Mouse (Mus musculus) adrenal gland, postnatal 36 days (tissue): Measurements from ENCODE around the gene Pus7l. TPM values are rescaled to one million over a fixed set of nuclear protein-coding genes. Genes with fewer than 3 reads are reported as not detected.
A peak's percentile ranks its signal among the peaks of the same experiment; 100 is the strongest.
"Not testable (repeated sequence)": the region's sequence is repeated elsewhere in the genome, so short reads cannot be mapped to it uniquely, and the experiment has no call there.

Experiments used
- DNase-seq, 2 experiments: peaks; one replicate each; pipeline ENCODE4 v3.0.0; 2021; ENCODE audit warnings: mixed read lengths in 1 of 2
- total RNA-seq, 2 experiments: library from RNA; stranded (reverse); gene quantifications; 2 replicates each; pipeline ENCODE4 v1.2.3; 2021

Pus7l gene
- total RNA-seq, 2 experiments from 2014 or later, result 4.2 to 4.5 TPM

GRCm38 (mm10) chr15:94542567-94543408, 559 bp downstream of the Pus7l start:
- no peak for DNase-seq

- DNase-seq, result no peak
Measured at GRCm38 (mm10) chr15:94539296-94539695, 4.1 kb downstream of the Pus7l start.

- no peak for DNase-seq
Measured at GRCm38 (mm10) chr15:94535521-94535920, 7.8 kb downstream of the Pus7l start.

GRCm38 (mm10) chr15:94532956-94533355, 10.4 kb downstream of the Pus7l start:
- no peak for DNase-seq

- no peak for DNase-seq
Measured at GRCm38 (mm10) chr15:94532306-94532705, 11.0 kb downstream of the Pus7l start.

GRCm38 (mm10) chr15:94530519-94530918, 12.8 kb downstream of the Pus7l start:
- no peak for DNase-seq

- peak in 1 of 2 experiments; percentile 12 for DNase-seq
Measured at GRCm38 (mm10) chr15:94524956-94525355, 18.4 kb downstream of the Pus7l start.

- DNase-seq, result peak; percentile 25 to 45
Measured at GRCm38 (mm10) chr15:94523251-94523650, 20.1 kb downstream of the Pus7l start.

GRCm38 (mm10) chr15:94520959-94521358, 22.4 kb downstream of the Pus7l start:
- no peak for DNase-seq

GRCm38 (mm10) chr15:94520205-94520900, 23.0 kb downstream of the Pus7l start:
- DNase-seq, result peak in 1 of 2 experiments; percentile 22

GRCm38 (mm10) chr15:94517913-94518491, 25.3 kb downstream of the Pus7l start:
- no peak for DNase-seq

GRCm38 (mm10) chr15:94503451-94504215, 39.7 kb downstream of the Pus7l start:
- no peak for DNase-seq

GRCm38 (mm10) chr15:94499260-94499659, 44.1 kb downstream of the Pus7l start:
- no peak for DNase-seq

- DNase-seq, result no peak
Measured at GRCm38 (mm10) chr15:94495936-94496335, 47.4 kb downstream of the Pus7l start.

GRCm38 (mm10) chr15:94494445-94494844, 48.9 kb downstream of the Pus7l start:
- no peak for DNase-seq

- no peak for DNase-seq
Measured at GRCm38 (mm10) chr15:94489433-94489832, 53.9 kb downstream of the Pus7l start.

GRCm38 (mm10) chr15:94488028-94488427, 55.3 kb downstream of the Pus7l start:
- not testable (repeated sequence) for DNase-seq

- no peak for DNase-seq
Measured at GRCm38 (mm10) chr15:94482555-94482954, 60.8 kb downstream of the Pus7l start.

GRCm38 (mm10) chr15:94480792-94481191, 62.6 kb downstream of the Pus7l start:
- DNase-seq, result no peak

- DNase-seq, result no peak
Measured at GRCm38 (mm10) chr15:94480248-94480647, 63.1 kb downstream of the Pus7l start.

GRCm38 (mm10) chr15:94479513-94480136, 63.7 kb downstream of the Pus7l start:
- DNase-seq, result no peak

- DNase-seq, result no peak
Measured at GRCm38 (mm10) chr15:94478706-94479105, 64.6 kb downstream of the Pus7l start.
